Mouse (Mus musculus): Measurements from ENCODE around the gene Gjc2. TPM values are rescaled to one million over a fixed set of nuclear protein-coding genes. Genes with fewer than 3 reads are reported as not detected.
A peak's percentile ranks its signal among the peaks of the same experiment; 100 is the strongest.

Gjc2 gene
- polyA plus RNA-seq, 1 experiment from 2014 or later: not detected

DNA sequence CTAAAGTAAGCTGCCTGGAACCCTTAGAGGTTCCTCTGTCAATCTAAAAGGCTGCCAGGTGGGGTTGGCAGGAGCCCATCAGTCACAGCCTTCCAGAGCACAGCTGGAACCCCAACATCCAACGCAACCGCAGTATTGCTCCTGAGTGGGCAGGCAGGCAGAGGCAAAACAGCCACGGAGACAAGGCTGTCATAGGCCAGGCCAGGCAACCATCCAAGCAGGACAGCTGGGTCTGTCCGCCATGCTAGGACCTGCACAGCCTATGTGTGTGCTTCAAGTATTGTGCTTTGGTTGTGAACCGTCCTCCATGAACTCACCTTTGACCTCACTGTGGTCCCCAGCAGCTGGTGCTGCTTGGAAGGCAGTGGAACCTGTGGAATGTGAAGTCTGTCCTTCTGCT lies 27.1 kb downstream of the Gjc2 start:
- DNase-seq (ENCODE audit: low spot score) (no peak), ATAC-seq (ENCODE audit: insufficient read depth, low FRiP score, low TSS enrichment) (no peak)
- Histone ChIP-seq H3K27me3 (ENCODE audit: control insufficient read depth, insufficient read depth, low read length) (no peaks in the 10 kb centered on the region), H3K36me3 (ENCODE audit: control insufficient read depth, insufficient read depth, low read length) (no peaks in the 10 kb centered on the region; the same call in 1 of the 2 replicates), H3K4me2 (ENCODE audit: low read depth) (no peak overlapping the region), H3K9me3 (ENCODE audit: control insufficient read depth, low read length) (no peaks in the 10 kb centered on the region), H3K9ac (ENCODE audit: low read length) (no peak overlapping the region), H3K4me1 (ENCODE audit: control insufficient read depth, insufficient read depth, low read length) (no peaks in the 10 kb centered on the region), H3K4me3 (ENCODE audit: low read depth, low read length) (no peak overlapping the region), H3K27ac (ENCODE audit: low read depth, low read length) (no peak overlapping the region)
- 96% methylated on average over 5 of the region's 5 CpGs for WGBS

DNA sequence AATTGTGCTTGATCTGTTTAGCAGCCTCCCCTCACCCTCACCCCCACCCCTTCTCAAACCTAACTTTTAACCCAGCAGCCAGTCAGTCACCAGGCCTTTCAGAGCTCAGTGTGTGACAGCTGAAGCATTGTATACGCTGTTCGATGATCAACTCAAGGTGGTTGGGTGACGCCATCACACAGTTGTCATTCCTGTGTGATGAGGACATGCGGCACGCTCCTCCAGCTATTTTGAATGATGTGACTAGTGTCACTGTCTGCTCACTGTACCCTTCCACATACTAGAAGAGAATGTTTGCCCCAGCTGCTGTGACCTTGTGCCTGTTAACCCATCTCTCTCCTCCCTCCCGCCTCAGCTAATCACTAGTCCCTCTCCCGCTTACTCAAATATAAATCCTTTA lies 28.8 kb downstream of the Gjc2 start:
- Histone ChIP-seq H3K36me3 (ENCODE audit: control insufficient read depth, insufficient read depth, low read length) (no peaks in the 10 kb centered on the region; the same call in 1 of the 2 replicates), H3K4me1 (ENCODE audit: control insufficient read depth, insufficient read depth, low read length) (no peaks in the 10 kb centered on the region), H3K27me3 (ENCODE audit: control insufficient read depth, insufficient read depth, low read length) (no peaks in the 10 kb centered on the region), H3K9me3 (ENCODE audit: control insufficient read depth, low read length) (no peaks in the 10 kb centered on the region), H3K9ac (ENCODE audit: low read length) (no peak overlapping the region; the same call in 1 of the 2 replicates), H3K4me3 (ENCODE audit: low read depth, low read length) (no peak overlapping the region), H3K27ac (ENCODE audit: low read depth, low read length) (no peak overlapping the region), H3K4me2 (ENCODE audit: low read depth) (no peak overlapping the region)
- 93% methylated on average over 7 of the region's 7 CpGs for WGBS
- ATAC-seq (ENCODE audit: insufficient read depth, low FRiP score, low TSS enrichment) (no peak), DNase-seq (ENCODE audit: low spot score) (no peak)

DNA sequence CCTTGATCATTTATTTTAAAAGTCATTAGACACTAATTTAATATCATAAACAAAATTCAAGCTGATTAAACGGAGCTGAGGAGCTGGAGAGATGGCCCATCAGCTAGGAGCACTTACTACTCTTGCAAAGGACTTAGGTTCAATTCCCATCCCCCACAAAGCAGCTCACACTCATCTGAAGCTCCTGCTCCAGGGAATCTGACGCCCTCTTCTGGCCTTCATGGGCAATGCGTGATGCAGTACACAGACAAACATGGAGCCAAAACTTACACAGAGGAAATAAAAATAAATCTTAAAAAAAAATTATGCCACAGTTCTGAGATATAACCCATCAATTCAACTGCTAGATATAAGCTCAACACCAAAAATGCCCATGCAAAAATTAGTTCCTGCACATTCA lies 31.3 kb downstream of the Gjc2 start:
- no peaks in the 10 kb centered on the region for H3K27me3 ChIP-seq (ENCODE audit: control insufficient read depth, insufficient read depth, low read length)
- DNase-seq (ENCODE audit: low spot score): no peak
- 29% methylated on average over 3 of the region's 3 CpGs for WGBS
- ATAC-seq (ENCODE audit: insufficient read depth, low FRiP score, low TSS enrichment): no peak
- no peaks in the 10 kb centered on the region for H3K36me3 ChIP-seq (ENCODE audit: control insufficient read depth, insufficient read depth, low read length)
- H3K4me3 ChIP-seq (ENCODE audit: low read depth, low read length): no peak overlapping the region
- H3K27ac ChIP-seq (ENCODE audit: low read depth, low read length): no peak overlapping the region
- no peak overlapping the region for H3K9ac ChIP-seq (ENCODE audit: low read length)
- no peak overlapping the region for H3K4me2 ChIP-seq (ENCODE audit: low read depth)
- no peaks in the 10 kb centered on the region for H3K4me1 ChIP-seq (ENCODE audit: control insufficient read depth, insufficient read depth, low read length)
- H3K9me3 ChIP-seq (ENCODE audit: control insufficient read depth, low read length): no peaks in the 10 kb centered on the region

DNA sequence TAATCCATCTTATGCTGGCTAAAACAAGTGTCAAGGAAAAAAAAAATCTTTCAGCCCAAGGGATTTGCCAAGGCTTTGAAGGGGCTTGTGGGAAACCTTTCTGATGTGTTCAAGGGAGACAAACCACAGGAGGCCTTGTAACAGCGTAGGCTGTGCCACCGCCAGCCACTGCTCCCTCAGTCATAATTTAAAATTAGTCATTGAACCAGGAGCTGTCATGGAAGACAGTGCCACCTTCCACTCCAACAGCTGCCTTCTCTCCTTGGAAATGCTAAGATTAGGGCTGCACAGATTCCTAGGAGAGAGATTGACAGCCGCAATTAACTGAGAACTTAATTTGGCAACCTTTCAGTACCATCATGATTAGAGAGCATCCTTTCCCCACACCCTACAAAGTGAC lies 33.7 kb downstream of the Gjc2 start:
- no peaks in the 10 kb centered on the region for H3K27me3 ChIP-seq (ENCODE audit: control insufficient read depth, insufficient read depth, low read length)
- DNase-seq (ENCODE audit: low spot score): no peak
- H3K4me3 ChIP-seq (ENCODE audit: low read depth, low read length): no peak overlapping the region
- WGBS: 74% methylated on average over 3 of the region's 3 CpGs
- H3K9me3 ChIP-seq (ENCODE audit: control insufficient read depth, low read length): no peaks in the 10 kb centered on the region
- H3K4me1 ChIP-seq (ENCODE audit: control insufficient read depth, insufficient read depth, low read length): no peaks in the 10 kb centered on the region
- ATAC-seq (ENCODE audit: insufficient read depth, low FRiP score, low TSS enrichment): no peak
- H3K9ac ChIP-seq (ENCODE audit: low read length): no peak overlapping the region
- no peak overlapping the region for H3K27ac ChIP-seq (ENCODE audit: low read depth, low read length)
- H3K4me2 ChIP-seq (ENCODE audit: low read depth): no peak overlapping the region
- H3K36me3 ChIP-seq (ENCODE audit: control insufficient read depth, insufficient read depth, low read length): no peaks in the 10 kb centered on the region

DNA sequence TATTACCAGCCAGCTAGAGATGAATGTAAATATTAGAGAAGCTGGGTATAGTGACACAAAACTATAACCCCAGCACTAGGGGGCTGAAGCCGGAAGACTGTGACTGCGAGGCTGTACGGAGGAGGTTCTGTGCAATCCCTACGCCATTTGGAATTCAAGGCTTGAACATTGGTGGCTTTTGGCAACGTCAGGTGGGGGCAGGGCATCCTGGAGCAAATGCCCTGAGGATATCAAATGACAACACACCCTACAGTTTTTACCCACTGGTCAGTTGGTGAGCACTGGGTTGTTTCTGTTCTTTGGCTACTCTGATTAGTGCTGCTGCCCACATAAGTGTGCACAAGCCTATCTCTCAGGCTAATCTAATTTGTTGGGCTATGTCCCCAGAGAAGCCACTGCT lies 40.1 kb downstream of the Gjc2 start:
- Histone ChIP-seq H3K9ac (ENCODE audit: low read length) (no peak overlapping the region), H3K4me2 (ENCODE audit: low read depth) (no peak overlapping the region), H3K36me3 (ENCODE audit: control insufficient read depth, insufficient read depth, low read length) (no peaks in the 10 kb centered on the region), H3K4me3 (ENCODE audit: low read depth, low read length) (no peak overlapping the region), H3K9me3 (ENCODE audit: control insufficient read depth, low read length) (no peaks in the 10 kb centered on the region), H3K4me1 (ENCODE audit: control insufficient read depth, insufficient read depth, low read length) (no peaks in the 10 kb centered on the region), H3K27ac (ENCODE audit: low read depth, low read length) (no peak overlapping the region), H3K27me3 (ENCODE audit: control insufficient read depth, insufficient read depth, low read length) (no peaks in the 10 kb centered on the region; the same call in 1 of the 2 replicates)
- ATAC-seq (ENCODE audit: insufficient read depth, low FRiP score, low TSS enrichment): no peak
- WGBS: 78% methylated on average over 5 of the region's 5 CpGs
- DNase-seq (ENCODE audit: low spot score): no peak

DNA sequence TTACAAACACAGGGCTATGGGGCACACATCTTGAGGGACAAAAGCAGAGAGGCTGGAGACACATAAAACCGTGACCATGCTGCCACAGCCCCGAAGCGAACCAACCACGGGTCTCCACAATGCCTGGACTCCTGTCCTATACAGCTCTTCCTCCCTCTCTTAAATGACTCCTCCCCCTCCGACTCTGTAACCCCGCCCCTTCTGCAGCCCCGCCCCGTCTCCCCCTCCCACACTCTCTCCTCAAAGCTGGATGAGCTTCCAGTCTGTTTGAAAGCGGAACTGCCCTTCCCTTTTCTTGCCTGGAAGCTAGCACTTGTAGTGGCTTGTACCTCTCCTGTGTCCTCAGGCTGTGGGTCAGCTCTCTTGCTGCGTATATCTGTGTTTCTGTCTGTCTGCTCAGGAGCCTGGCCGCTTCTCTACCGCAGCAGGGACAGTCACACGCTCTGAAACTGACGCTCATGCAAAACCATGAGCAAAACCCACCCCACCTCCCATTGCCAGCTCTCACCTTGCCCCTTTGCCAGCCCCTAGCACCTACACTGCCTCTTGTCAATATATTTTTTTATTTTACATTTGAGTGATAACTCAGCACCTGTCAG lies 41.1 kb downstream of the Gjc2 start:
- Histone ChIP-seq H3K27me3 (ENCODE audit: control insufficient read depth, insufficient read depth, low read length) (peaks cover 9% of the 10 kb centered on the region), H3K4me3 (ENCODE audit: low read depth, low read length) (no peak overlapping the region), H3K36me3 (ENCODE audit: control insufficient read depth, insufficient read depth, low read length) (no peaks in the 10 kb centered on the region), H3K27ac (ENCODE audit: low read depth, low read length) (no peak overlapping the region), H3K4me1 (ENCODE audit: control insufficient read depth, insufficient read depth, low read length) (no peaks in the 10 kb centered on the region), H3K9ac (ENCODE audit: low read length) (no peak overlapping the region; the same call in 1 of the 2 replicates), H3K4me2 (ENCODE audit: low read depth) (peak overlapping the region; percentile 27), H3K9me3 (ENCODE audit: control insufficient read depth, low read length) (no peaks in the 10 kb centered on the region)
- ATAC-seq (ENCODE audit: insufficient read depth, low FRiP score, low TSS enrichment): peak; percentile 61; the same call in 1 of the 2 replicates
- 9% methylated on average over 13 of the region's 14 CpGs for WGBS
- DNase-seq (ENCODE audit: low spot score): peak; percentile 41

DNA sequence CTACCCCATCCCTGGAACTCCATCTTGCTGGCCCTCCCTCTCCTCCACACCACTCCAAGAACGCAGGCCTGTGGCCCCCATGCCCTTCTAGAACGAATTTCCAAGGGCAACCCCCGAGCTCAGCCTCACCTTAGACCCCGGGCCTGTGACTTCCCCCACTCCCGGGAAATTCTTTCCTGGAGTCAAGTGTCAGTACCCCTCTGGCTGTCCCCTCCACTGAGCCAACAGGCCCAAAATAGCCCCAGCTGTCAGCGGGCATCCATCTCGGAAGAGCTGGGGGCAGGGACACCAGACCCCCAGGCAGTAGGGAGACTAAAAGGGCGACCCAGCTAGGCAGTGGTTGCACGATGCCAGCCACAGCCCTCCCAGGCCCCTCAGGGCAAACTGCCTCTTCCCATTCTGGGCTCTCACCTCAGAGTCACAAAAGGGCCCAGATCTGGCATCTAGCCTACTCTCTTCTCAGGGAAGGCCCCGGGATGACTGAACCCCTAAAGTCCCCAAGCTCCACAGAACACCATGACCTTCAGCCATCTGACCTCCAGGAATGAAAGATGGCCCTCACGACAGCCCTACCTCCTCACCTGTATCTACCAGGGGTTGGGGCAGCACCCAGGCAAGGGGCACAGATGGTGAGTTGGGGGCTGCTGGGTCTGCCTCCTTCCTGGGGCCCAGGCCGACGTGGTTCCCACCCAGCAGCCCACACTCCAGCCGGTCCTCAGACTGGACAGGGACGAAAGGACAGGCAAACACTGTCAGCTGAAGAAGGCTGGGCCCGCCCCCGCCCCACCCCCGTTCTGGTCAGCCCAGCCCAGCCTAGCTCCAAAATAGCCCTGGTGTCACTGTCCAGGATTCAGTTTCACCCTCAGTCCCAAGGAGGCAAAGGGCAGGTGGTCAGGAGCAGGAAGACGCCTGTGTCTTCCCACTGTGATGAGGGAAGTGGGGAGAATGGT lies 44.2 kb downstream of the Gjc2 start:
- no peak overlapping the region for H3K27ac ChIP-seq (ENCODE audit: low read depth, low read length)
- WGBS: 76% methylated on average over 19 of the region's 19 CpGs
- H3K4me2 ChIP-seq (ENCODE audit: low read depth): no peak overlapping the region
- DNase-seq (ENCODE audit: low spot score): no peak
- H3K4me1 ChIP-seq (ENCODE audit: control insufficient read depth, insufficient read depth, low read length): no peaks in the 10 kb centered on the region
- no peak overlapping the region for H3K9ac ChIP-seq (ENCODE audit: low read length)
- H3K36me3 ChIP-seq (ENCODE audit: control insufficient read depth, insufficient read depth, low read length): no peaks in the 10 kb centered on the region
- H3K4me3 ChIP-seq (ENCODE audit: low read depth, low read length): no peak overlapping the region
- no peaks in the 10 kb centered on the region for H3K9me3 ChIP-seq (ENCODE audit: control insufficient read depth, low read length)
- no peak for ATAC-seq (ENCODE audit: insufficient read depth, low FRiP score, low TSS enrichment)
- peaks cover 39% of the 10 kb centered on the region for H3K27me3 ChIP-seq (ENCODE audit: control insufficient read depth, insufficient read depth, low read length)

DNA sequence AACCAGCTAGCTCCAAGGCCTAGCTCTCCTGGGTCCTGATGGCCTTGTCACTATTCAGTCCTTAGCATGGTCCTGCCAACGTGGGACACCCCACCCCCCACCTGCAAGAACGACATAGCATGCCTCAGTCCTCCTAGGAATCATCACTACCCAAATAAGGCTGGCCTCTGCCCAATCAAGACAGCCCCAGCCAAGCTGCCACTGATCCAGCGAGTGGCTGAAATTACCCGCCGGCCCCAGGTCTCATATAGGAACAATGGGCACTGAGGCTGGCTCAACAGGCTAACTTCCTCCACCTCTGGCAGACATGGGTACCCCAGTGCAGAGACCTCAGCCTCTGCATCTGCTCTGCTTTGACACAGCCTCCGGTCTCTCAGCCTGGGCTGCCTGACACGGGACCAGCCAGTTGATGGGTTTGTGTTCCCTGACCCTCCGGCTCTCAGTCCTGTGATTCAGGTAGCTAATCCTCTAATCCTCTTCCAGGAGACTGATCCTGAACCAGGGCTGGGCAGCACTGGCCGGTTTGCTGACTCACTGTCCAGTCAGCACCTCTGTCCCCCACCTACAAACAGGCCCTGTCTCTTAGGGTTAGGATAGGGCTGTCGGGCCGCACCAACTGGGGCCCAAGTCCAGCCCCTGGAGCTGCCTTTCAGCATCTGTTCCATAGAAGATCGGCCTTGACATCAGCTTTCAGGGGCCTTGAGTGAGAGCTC lies 45.9 kb downstream of the Gjc2 start:
- Histone ChIP-seq H3K9me3 (ENCODE audit: control insufficient read depth, low read length) (no peaks in the 10 kb centered on the region), H3K4me1 (ENCODE audit: control insufficient read depth, insufficient read depth, low read length) (no peaks in the 10 kb centered on the region), H3K36me3 (ENCODE audit: control insufficient read depth, insufficient read depth, low read length) (no peaks in the 10 kb centered on the region), H3K27me3 (ENCODE audit: control insufficient read depth, insufficient read depth, low read length) (peaks cover 49% of the 10 kb centered on the region), H3K4me2 (ENCODE audit: low read depth) (no peak overlapping the region), H3K9ac (ENCODE audit: low read length) (no peak overlapping the region), H3K4me3 (ENCODE audit: low read depth, low read length) (no peak overlapping the region), H3K27ac (ENCODE audit: low read depth, low read length) (no peak overlapping the region)
- ATAC-seq (ENCODE audit: insufficient read depth, low FRiP score, low TSS enrichment) (no peak), DNase-seq (ENCODE audit: low spot score) (no peak)
- 72% methylated on average over 12 of the region's 12 CpGs for WGBS

Measured in neural tube, embryonic 11.5 days (tissue).